Mouse (Mus musculus): ENCODE measurements around the gene Mpst. TPM values are rescaled to one million over a fixed set of nuclear protein-coding genes. Genes with fewer than 3 reads are reported as not detected.

The Mpst gene
- polyA plus RNA-seq, 1 experiment from 2014 or later = 5.9 TPM

GRCm38 (mm10) chr15:78437237-78438017 lies 31.2 kb downstream of the Mpst start:
- Histone ChIP-seq H3K4me2 (ENCODE audit: low read depth, low read length) (peak overlapping the region; percentile 13; the same call in 1 of the 2 replicates), H3K4me1 (ENCODE audit: control insufficient read depth, low read depth, low read length) (peaks cover 5% of the 10 kb centered on the region; the same call in 1 of the 2 replicates), H3K9ac (ENCODE audit: low read depth, low read length) (no peak overlapping the region), H3K9me3 (replicated peaks; ENCODE audit: control insufficient read depth, low read length) (no peaks in the 10 kb centered on the region), H3K27me3 (ENCODE audit: control insufficient read depth, insufficient read depth, low read depth, low read length) (peaks cover 21% of the 10 kb centered on the region), H3K4me3 (ENCODE audit: low read depth, low read length) (no peak overlapping the region), H3K27ac (ENCODE audit: low read length) (no peak overlapping the region), H3K36me3 (ENCODE audit: control insufficient read depth, insufficient read depth) (no peaks in the 10 kb centered on the region)
- 0 out of 2 replicates have a peak, but pooled peaks have one; percentile 6 for ATAC-seq (ENCODE audit: low read depth)
- WGBS (ENCODE audit: insufficient replicate concordance) = 38% methylated on average over 23 of the region's 23 CpGs

GRCm38 (mm10) chr15:78438018-78438394 lies 31.8 kb downstream of the Mpst start:
- Histone ChIP-seq H3K9me3 (replicated peaks; ENCODE audit: control insufficient read depth, low read length) (no peaks in the 10 kb centered on the region), H3K4me1 (ENCODE audit: control insufficient read depth, low read depth, low read length) (peaks cover 5% of the 10 kb centered on the region; the same call in 1 of the 2 replicates), H3K9ac (ENCODE audit: low read depth, low read length) (no peak overlapping the region), H3K27me3 (ENCODE audit: control insufficient read depth, insufficient read depth, low read depth, low read length) (peaks cover 21% of the 10 kb centered on the region), H3K27ac (ENCODE audit: low read length) (no peak overlapping the region), H3K36me3 (ENCODE audit: control insufficient read depth, insufficient read depth) (no peaks in the 10 kb centered on the region), H3K4me2 (ENCODE audit: low read depth, low read length) (no peak overlapping the region), H3K4me3 (ENCODE audit: low read depth, low read length) (no peak overlapping the region)
- ATAC-seq (ENCODE audit: low read depth) = no peak
- WGBS (ENCODE audit: insufficient replicate concordance) = 46% methylated on average over 4 of the region's 4 CpGs

GRCm38 (mm10) chr15:78438505-78438904 lies 32.3 kb downstream of the Mpst start:
- H3K4me2 ChIP-seq (ENCODE audit: low read depth, low read length) = no peak overlapping the region
- WGBS (ENCODE audit: insufficient replicate concordance) = 55% methylated on average over 8 of the region's 8 CpGs
- H3K9me3 ChIP-seq (replicated peaks; ENCODE audit: control insufficient read depth, low read length) = no peaks in the 10 kb centered on the region
- ATAC-seq (ENCODE audit: low read depth) = no peak
- no peak overlapping the region for H3K4me3 ChIP-seq (ENCODE audit: low read depth, low read length)
- peaks cover 5% of the 10 kb centered on the region; the same call in 1 of the 2 replicates for H3K4me1 ChIP-seq (ENCODE audit: control insufficient read depth, low read depth, low read length)
- no peaks in the 10 kb centered on the region for H3K36me3 ChIP-seq (ENCODE audit: control insufficient read depth, insufficient read depth)
- peaks cover 21% of the 10 kb centered on the region for H3K27me3 ChIP-seq (ENCODE audit: control insufficient read depth, insufficient read depth, low read depth, low read length)
- no peak overlapping the region for H3K9ac ChIP-seq (ENCODE audit: low read depth, low read length)
- no peak overlapping the region for H3K27ac ChIP-seq (ENCODE audit: low read length)

GRCm38 (mm10) chr15:78438973-78439372 lies 32.8 kb downstream of the Mpst start:
- no peak overlapping the region for H3K4me2 ChIP-seq (ENCODE audit: low read depth, low read length)
- no peak overlapping the region for H3K4me3 ChIP-seq (ENCODE audit: low read depth, low read length)
- 55% methylated on average over 9 of the region's 9 CpGs for WGBS (ENCODE audit: insufficient replicate concordance)
- no peaks in the 10 kb centered on the region for H3K36me3 ChIP-seq (ENCODE audit: control insufficient read depth, insufficient read depth)
- no peak overlapping the region for H3K9ac ChIP-seq (ENCODE audit: low read depth, low read length)
- H3K4me1 ChIP-seq (ENCODE audit: control insufficient read depth, low read depth, low read length) = peaks cover 5% of the 10 kb centered on the region; the same call in 1 of the 2 replicates
- no peaks in the 10 kb centered on the region for H3K9me3 ChIP-seq (replicated peaks; ENCODE audit: control insufficient read depth, low read length)
- ATAC-seq (ENCODE audit: low read depth) = no peak
- H3K27ac ChIP-seq (ENCODE audit: low read length) = no peak overlapping the region
- peaks cover 21% of the 10 kb centered on the region for H3K27me3 ChIP-seq (ENCODE audit: control insufficient read depth, insufficient read depth, low read depth, low read length)

- Histone ChIP-seq H3K9ac (ENCODE audit: low read depth, low read length) (no peak overlapping the region), H3K27me3 (ENCODE audit: control insufficient read depth, insufficient read depth, low read depth, low read length) (peaks cover 7% of the 10 kb centered on the region), H3K4me3 (ENCODE audit: low read depth, low read length) (no peak overlapping the region), H3K4me2 (ENCODE audit: low read depth, low read length) (no peak overlapping the region), H3K9me3 (replicated peaks; ENCODE audit: control insufficient read depth, low read length) (no peaks in the 10 kb centered on the region), H3K36me3 (ENCODE audit: control insufficient read depth, insufficient read depth) (no peaks in the 10 kb centered on the region), H3K27ac (ENCODE audit: low read length) (no peak overlapping the region), H3K4me1 (ENCODE audit: control insufficient read depth, low read depth, low read length) (peaks cover 2% of the 10 kb centered on the region; the same call in 1 of the 2 replicates)
- 74% methylated on average over 19 of the region's 19 CpGs for WGBS (ENCODE audit: insufficient replicate concordance)
- no peak for ATAC-seq (ENCODE audit: low read depth)
Measured at GRCm38 (mm10) chr15:78442231-78442630, 36.0 kb downstream of the Mpst start.

GRCm38 (mm10) chr15:78443857-78444256 lies 37.6 kb downstream of the Mpst start:
- ATAC-seq (ENCODE audit: low read depth) = no peak
- no peak overlapping the region for H3K4me3 ChIP-seq (ENCODE audit: low read depth, low read length)
- WGBS (ENCODE audit: insufficient replicate concordance) = 51% methylated on average over 6 of the region's 6 CpGs
- H3K4me1 ChIP-seq (ENCODE audit: control insufficient read depth, low read depth, low read length) = peaks cover 11% of the 10 kb centered on the region
- H3K9ac ChIP-seq (ENCODE audit: low read depth, low read length) = no peak overlapping the region
- no peaks in the 10 kb centered on the region for H3K27me3 ChIP-seq (ENCODE audit: control insufficient read depth, insufficient read depth, low read depth, low read length)
- no peaks in the 10 kb centered on the region for H3K36me3 ChIP-seq (ENCODE audit: control insufficient read depth, insufficient read depth)
- H3K9me3 ChIP-seq (replicated peaks; ENCODE audit: control insufficient read depth, low read length) = no peaks in the 10 kb centered on the region
- no peak overlapping the region for H3K27ac ChIP-seq (ENCODE audit: low read length)
- H3K4me2 ChIP-seq (ENCODE audit: low read depth, low read length) = no peak overlapping the region

GRCm38 (mm10) chr15:78447121-78447520 lies 40.9 kb downstream of the Mpst start:
- H3K4me3 ChIP-seq (ENCODE audit: low read depth, low read length) = no peak overlapping the region
- no peak overlapping the region for H3K4me2 ChIP-seq (ENCODE audit: low read depth, low read length)
- H3K27ac ChIP-seq (ENCODE audit: low read length) = no peak overlapping the region
- no peaks in the 10 kb centered on the region for H3K36me3 ChIP-seq (ENCODE audit: control insufficient read depth, insufficient read depth)
- ATAC-seq (ENCODE audit: low read depth) = no peak
- no peak overlapping the region for H3K9ac ChIP-seq (ENCODE audit: low read depth, low read length)
- H3K27me3 ChIP-seq (ENCODE audit: control insufficient read depth, insufficient read depth, low read depth, low read length) = no peaks in the 10 kb centered on the region
- WGBS (ENCODE audit: insufficient replicate concordance) = 49% methylated on average over 7 of the region's 7 CpGs
- H3K9me3 ChIP-seq (replicated peaks; ENCODE audit: control insufficient read depth, low read length) = no peaks in the 10 kb centered on the region
- H3K4me1 ChIP-seq (ENCODE audit: control insufficient read depth, low read depth, low read length) = peaks cover 27% of the 10 kb centered on the region

- no peaks in the 10 kb centered on the region for H3K9me3 ChIP-seq (replicated peaks; ENCODE audit: control insufficient read depth, low read length)
- no peaks in the 10 kb centered on the region for H3K36me3 ChIP-seq (ENCODE audit: control insufficient read depth, insufficient read depth)
- no peaks in the 10 kb centered on the region for H3K27me3 ChIP-seq (ENCODE audit: control insufficient read depth, insufficient read depth, low read depth, low read length)
- peak overlapping the region; percentile 80 for H3K4me2 ChIP-seq (ENCODE audit: low read depth, low read length)
- H3K4me3 ChIP-seq (ENCODE audit: low read depth, low read length) = peak overlapping the region; percentile 49
- 1% methylated on average over 22 of the region's 22 CpGs for WGBS (ENCODE audit: insufficient replicate concordance)
- H3K9ac ChIP-seq (ENCODE audit: low read depth, low read length) = peak overlapping the region; percentile 39
- peaks cover 27% of the 10 kb centered on the region for H3K4me1 ChIP-seq (ENCODE audit: control insufficient read depth, low read depth, low read length)
- ATAC-seq (ENCODE audit: low read depth) = peak; percentile 31; the same call in 1 of the 2 replicates
- H3K27ac ChIP-seq (ENCODE audit: low read length) = peak overlapping the region; percentile 70; the same call in 1 of the 2 replicates
Measured at GRCm38 (mm10) chr15:78447746-78448535, 41.7 kb downstream of the Mpst start.
